Mouse (Mus musculus): Measurements from ENCODE around the gene Pygo1. TPM values are rescaled to one million over a fixed set of nuclear protein-coding genes. Genes with fewer than 3 reads are reported as not detected.

Gene Pygo1
- polyA plus RNA-seq, 2 experiments = 0.06 to 0.09 TPM

DNA sequence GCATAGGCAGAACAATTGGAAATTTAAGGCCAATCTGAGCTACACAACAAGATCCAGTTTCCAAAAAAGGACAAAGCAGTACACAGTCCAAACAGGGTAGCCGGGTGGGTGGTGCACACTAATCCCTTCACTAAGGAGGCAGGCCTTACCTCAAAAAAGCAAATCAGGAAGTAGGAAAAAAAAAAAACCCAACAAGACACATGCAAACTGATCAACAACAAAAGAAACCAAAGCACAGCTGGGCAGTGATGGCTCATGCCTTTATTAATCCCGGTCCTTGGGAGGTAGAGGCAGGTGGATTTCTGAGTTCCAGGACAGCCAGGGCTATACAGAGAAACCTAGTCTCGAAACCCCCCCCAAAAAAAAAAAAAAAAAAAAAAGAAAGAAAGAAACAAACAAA lies 62.3 kb downstream of the Pygo1 start:
- no peak for TF ChIP-seq CTCF (IDR thresholded peaks at IDR 0.05; ENCODE audit: low read depth)
- no peak for TF ChIP-seq EP300 (IDR thresholded peaks at IDR 0.05; ENCODE audit: low read depth)
- H3K9me3 ChIP-seq (ENCODE audit: control insufficient read depth, low read length) = no peaks in the 10 kb centered on the region
- no peak overlapping the region for H3K4me2 ChIP-seq (ENCODE audit: low read depth)
- WGBS (ENCODE audit: insufficient replicate concordance) = 54% methylated on average over 3 of the region's 3 CpGs
- no peak overlapping the region for H3K4me3 ChIP-seq (ENCODE audit: insufficient read depth in 1 of 2, low read depth in 2 of 2, low read length in 2 of 2)
- H3K4me1 ChIP-seq (replicated peaks; ENCODE audit: control insufficient read depth in 2 of 2, insufficient read depth in 2 of 2, low read length in 1 of 2) = peaks cover 5 to 10% of the 10 kb centered on the region in 2 experiments
- DNase-seq (ENCODE audit: low read depth in 3 of 3, low spot score in 3 of 3) = no peak
- no peaks in the 10 kb centered on the region for H3K27me3 ChIP-seq (ENCODE audit: control insufficient read depth, insufficient read depth, low read length)
- ATAC-seq (ENCODE audit: insufficient read depth) = no peak
- no peaks in the 10 kb centered on the region for H3K36me3 ChIP-seq (replicated peaks; ENCODE audit: control insufficient read depth, insufficient read depth, low read depth)
- H3K9ac ChIP-seq (replicated peaks) = no peak overlapping the region
- H3K27ac ChIP-seq = no peak overlapping the region

DNA sequence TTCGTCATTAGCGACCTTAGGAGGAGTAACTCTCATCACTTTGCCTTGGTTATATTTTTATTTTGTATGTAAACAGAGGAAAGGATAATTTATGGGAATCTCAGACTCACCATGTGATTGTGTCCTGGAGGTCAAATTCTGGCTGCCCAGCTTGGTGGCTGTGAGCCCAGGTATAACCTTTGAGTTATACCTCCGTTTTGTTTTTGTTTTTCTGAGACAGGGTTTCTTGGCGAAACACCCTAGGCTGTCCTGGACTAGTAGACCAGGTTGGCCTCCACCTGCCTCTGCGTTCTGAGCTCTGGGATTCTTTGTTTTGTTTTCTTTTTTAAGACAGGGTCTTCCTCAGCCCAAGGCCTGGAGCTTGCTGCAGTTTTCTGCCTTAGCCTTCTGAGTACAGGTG lies 63.3 kb downstream of the Pygo1 start:
- H3K4me2 ChIP-seq (ENCODE audit: low read depth) = no peak overlapping the region
- 64% methylated on average over 5 of the region's 5 CpGs for WGBS (ENCODE audit: insufficient replicate concordance)
- ATAC-seq (ENCODE audit: insufficient read depth) = no peak
- no peaks in the 10 kb centered on the region for H3K9me3 ChIP-seq (ENCODE audit: control insufficient read depth, low read length)
- no peak overlapping the region for H3K9ac ChIP-seq (replicated peaks)
- TF ChIP-seq CTCF (IDR thresholded peaks at IDR 0.05; ENCODE audit: low read depth) (no peak), EP300 (IDR thresholded peaks at IDR 0.05; ENCODE audit: low read depth) (no peak)
- DNase-seq (ENCODE audit: low read depth in 3 of 3, low spot score in 3 of 3) = no peak
- H3K27me3 ChIP-seq (ENCODE audit: control insufficient read depth, insufficient read depth, low read length) = no peaks in the 10 kb centered on the region
- peaks cover 5 to 10% of the 10 kb centered on the region in 2 experiments for H3K4me1 ChIP-seq (replicated peaks; ENCODE audit: control insufficient read depth in 2 of 2, insufficient read depth in 2 of 2, low read length in 1 of 2)
- no peak overlapping the region for H3K4me3 ChIP-seq (ENCODE audit: insufficient read depth in 1 of 2, low read depth in 2 of 2, low read length in 2 of 2)
- H3K36me3 ChIP-seq (replicated peaks; ENCODE audit: control insufficient read depth, insufficient read depth, low read depth) = no peaks in the 10 kb centered on the region
- no peak overlapping the region for H3K27ac ChIP-seq

DNA sequence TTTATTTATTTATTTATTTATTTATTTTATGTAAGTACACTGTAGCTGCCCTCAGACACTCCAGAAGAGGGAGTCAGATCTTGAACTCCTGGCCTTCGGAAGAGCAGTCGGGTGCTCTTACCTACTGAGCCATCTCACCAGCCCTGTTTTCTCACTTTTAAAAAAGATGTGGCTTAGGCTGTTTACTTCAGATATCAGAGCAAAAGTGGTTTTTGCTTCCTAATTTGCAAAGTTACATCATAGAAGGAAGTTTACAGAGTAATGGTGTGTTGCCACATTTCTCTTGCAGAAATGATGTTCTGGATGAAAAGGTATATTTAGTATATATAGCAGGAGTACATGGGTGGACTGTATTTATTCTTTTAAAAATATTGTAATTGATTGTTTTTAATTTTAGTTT lies 66.0 kb downstream of the Pygo1 start:
- Histone ChIP-seq H3K9me3 (ENCODE audit: control insufficient read depth, low read length) (no peaks in the 10 kb centered on the region), H3K27ac (no peak overlapping the region), H3K4me1 (replicated peaks; ENCODE audit: control insufficient read depth in 2 of 2, insufficient read depth in 2 of 2, low read length in 1 of 2) (peaks cover 0 to 2% of the 10 kb centered on the region in 2 experiments; a peak in 1 of 4 replicates), H3K4me2 (ENCODE audit: low read depth) (no peak overlapping the region), H3K36me3 (replicated peaks; ENCODE audit: control insufficient read depth, insufficient read depth, low read depth) (no peaks in the 10 kb centered on the region), H3K27me3 (ENCODE audit: control insufficient read depth, insufficient read depth, low read length) (no peaks in the 10 kb centered on the region), H3K9ac (replicated peaks) (no peak overlapping the region), H3K4me3 (ENCODE audit: insufficient read depth in 1 of 2, low read depth in 2 of 2, low read length in 2 of 2) (no peak overlapping the region)
- WGBS (ENCODE audit: insufficient replicate concordance) = 84% methylated on average over 2 of the region's 2 CpGs
- TF ChIP-seq CTCF (IDR thresholded peaks at IDR 0.05; ENCODE audit: low read depth) (no peak), EP300 (IDR thresholded peaks at IDR 0.05; ENCODE audit: low read depth) (no peak)
- ATAC-seq (ENCODE audit: insufficient read depth) = no peak
- DNase-seq (ENCODE audit: low read depth in 3 of 3, low spot score in 3 of 3) = no peak

DNA sequence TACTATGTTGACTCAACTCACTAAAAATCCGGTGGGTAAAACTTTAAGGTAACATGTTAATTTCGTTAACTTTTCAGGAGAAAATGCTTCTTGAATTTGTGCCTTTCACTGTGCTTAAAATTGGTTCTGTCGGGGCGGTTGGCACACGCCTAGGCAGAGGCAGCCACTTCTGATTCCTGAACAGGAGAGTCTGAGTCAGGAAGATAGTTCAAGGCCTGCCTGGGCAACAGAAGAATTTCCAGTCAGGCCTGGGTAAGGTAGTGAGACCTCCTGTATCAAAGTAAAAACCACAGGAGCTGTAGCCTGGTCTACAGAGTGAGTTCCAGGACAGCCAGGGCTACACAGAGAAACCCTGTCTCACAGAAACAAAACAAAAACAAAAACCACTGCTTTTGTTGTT lies 67.1 kb downstream of the Pygo1 start:
- no peaks in the 10 kb centered on the region for H3K27me3 ChIP-seq (ENCODE audit: control insufficient read depth, insufficient read depth, low read length)
- H3K27ac ChIP-seq = no peak overlapping the region
- 75% methylated on average over 5 of the region's 5 CpGs for WGBS (ENCODE audit: insufficient replicate concordance)
- TF ChIP-seq CTCF (IDR thresholded peaks at IDR 0.05; ENCODE audit: low read depth) = no peak
- TF ChIP-seq EP300 (IDR thresholded peaks at IDR 0.05; ENCODE audit: low read depth) = no peak
- no peaks in the 10 kb centered on the region for H3K9me3 ChIP-seq (ENCODE audit: control insufficient read depth, low read length)
- no peaks in the 10 kb centered on the region for H3K36me3 ChIP-seq (replicated peaks; ENCODE audit: control insufficient read depth, insufficient read depth, low read depth)
- H3K4me3 ChIP-seq (ENCODE audit: insufficient read depth in 1 of 2, low read depth in 2 of 2, low read length in 2 of 2) = no peak overlapping the region
- no peak for ATAC-seq (ENCODE audit: insufficient read depth)
- 0 out of 4 replicates have a peak, but pooled peaks cover 0 to 2% of the 10 kb centered on the region in 2 experiments for H3K4me1 ChIP-seq (replicated peaks; ENCODE audit: control insufficient read depth in 2 of 2, insufficient read depth in 2 of 2, low read length in 1 of 2)
- no peak for DNase-seq (ENCODE audit: low read depth in 3 of 3, low spot score in 3 of 3)
- no peak overlapping the region for H3K4me2 ChIP-seq (ENCODE audit: low read depth)
- H3K9ac ChIP-seq (replicated peaks) = no peak overlapping the region

DNA sequence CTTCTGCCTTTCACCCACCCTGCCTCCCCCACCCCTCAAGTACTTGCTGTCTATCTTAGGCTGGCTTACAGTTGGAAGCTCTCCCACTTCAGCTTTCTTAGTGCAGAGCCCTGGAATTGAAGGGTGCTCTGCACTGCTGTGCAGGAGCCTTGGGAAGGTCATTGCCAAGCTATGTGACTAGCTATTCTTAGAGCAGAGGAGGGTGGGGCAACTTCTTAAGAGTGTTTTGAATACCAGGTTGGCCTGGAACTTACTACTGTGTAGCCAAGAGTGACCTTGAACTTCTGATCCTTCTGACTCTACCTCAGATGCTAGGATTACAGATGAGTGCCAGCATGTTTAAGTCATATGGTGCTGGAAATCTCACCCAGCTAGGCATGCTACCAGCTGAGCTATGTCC lies 70.7 kb downstream of the Pygo1 start:
- TF ChIP-seq EP300 (IDR thresholded peaks at IDR 0.05; ENCODE audit: low read depth) = no peak
- TF ChIP-seq CTCF (IDR thresholded peaks at IDR 0.05; ENCODE audit: low read depth) = no peak
- Histone ChIP-seq H3K27me3 (ENCODE audit: control insufficient read depth, insufficient read depth, low read length) (no peaks in the 10 kb centered on the region), H3K27ac (no peak overlapping the region), H3K4me1 (replicated peaks; ENCODE audit: control insufficient read depth in 2 of 2, insufficient read depth in 2 of 2, low read length in 1 of 2) (no peaks in the 10 kb centered on the region), H3K4me3 (ENCODE audit: insufficient read depth in 1 of 2, low read depth in 2 of 2, low read length in 2 of 2) (no peak overlapping the region), H3K9me3 (ENCODE audit: control insufficient read depth, low read length) (no peaks in the 10 kb centered on the region), H3K4me2 (ENCODE audit: low read depth) (no peak overlapping the region), H3K9ac (replicated peaks) (no peak overlapping the region), H3K36me3 (replicated peaks; ENCODE audit: control insufficient read depth, insufficient read depth, low read depth) (no peaks in the 10 kb centered on the region)
- DNase-seq (ENCODE audit: low read depth in 3 of 3, low spot score in 3 of 3) = no peak
- no peak for ATAC-seq (ENCODE audit: insufficient read depth)
